Mouse (Mus musculus): ENCODE data around the gene Txnrd2.

Txnrd2 gene

DNA sequence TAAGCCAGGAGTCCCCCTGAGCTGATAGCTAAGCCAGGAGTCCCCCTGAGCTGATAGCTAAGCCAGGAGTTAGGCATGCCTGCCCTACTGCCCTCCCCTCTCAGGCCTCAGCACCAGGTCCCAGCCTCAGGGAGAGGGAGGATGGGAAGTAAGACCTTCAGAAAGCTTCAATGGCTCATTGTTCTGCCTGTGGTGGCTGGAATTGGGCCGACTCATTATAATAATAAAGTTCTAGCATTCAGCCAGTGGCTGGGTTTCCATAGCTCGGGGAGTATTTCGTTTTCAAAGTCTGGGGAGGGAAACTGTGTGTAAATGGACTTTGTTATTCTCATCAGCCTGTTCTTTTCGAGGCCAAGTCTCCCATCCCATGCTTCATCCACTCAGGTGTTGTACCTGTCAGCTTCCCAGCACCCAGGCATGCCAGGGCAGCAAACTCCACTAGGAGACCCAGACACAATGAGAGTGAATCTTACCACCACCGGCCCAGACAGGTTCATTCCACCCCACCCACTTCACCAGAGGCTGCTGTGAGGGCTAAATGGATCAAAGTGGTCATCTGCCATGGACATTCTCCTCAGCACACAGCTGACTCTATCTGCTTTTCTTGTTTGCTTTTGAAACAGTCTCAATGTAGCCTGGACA is 58.7 kb downstream of the Txnrd2 start:
- no peak for DNase-seq (ENCODE audit: low spot score in 2 of 2)

DNA sequence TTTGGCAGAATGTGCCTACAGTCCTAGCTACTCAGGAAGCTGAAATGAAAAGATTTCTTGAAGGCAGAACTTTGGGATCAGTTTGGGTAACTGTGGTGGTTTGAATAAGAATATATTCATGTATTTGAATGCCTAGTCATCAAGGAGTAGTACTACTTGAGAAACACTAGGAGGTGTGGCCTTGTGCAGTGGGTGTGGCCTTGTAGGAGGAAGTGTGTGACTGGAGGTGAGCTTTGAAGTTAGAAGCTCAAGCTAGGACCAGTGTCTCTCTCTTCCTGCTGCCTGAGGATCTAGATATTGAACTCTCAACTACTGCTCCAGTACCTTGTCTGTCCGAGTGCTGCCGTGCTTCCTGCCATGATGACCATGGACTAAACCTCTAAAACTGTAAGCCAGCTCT is 59.9 kb downstream of the Txnrd2 start:
- no peak for DNase-seq (ENCODE audit: low spot score in 2 of 2)

DNA sequence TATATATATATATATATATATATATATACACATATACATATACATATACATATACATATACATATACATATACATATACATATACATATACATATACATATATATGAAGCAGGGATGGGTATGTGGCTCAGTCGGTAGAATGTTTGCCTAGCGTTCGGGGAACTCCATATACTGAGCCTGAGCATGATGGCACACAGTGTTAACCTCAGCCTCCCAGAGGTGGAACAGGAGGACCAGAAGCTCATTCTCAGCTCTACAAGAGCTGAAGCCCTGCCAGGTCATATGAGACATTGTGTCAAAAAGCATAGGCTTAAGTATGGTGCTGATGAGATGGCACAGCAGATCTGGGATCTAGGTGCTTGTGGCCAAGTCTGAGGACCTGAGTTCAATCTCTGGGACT is 64.1 kb downstream of the Txnrd2 start:
- DNase-seq (ENCODE audit: low spot score in 2 of 2): no peak

DNA sequence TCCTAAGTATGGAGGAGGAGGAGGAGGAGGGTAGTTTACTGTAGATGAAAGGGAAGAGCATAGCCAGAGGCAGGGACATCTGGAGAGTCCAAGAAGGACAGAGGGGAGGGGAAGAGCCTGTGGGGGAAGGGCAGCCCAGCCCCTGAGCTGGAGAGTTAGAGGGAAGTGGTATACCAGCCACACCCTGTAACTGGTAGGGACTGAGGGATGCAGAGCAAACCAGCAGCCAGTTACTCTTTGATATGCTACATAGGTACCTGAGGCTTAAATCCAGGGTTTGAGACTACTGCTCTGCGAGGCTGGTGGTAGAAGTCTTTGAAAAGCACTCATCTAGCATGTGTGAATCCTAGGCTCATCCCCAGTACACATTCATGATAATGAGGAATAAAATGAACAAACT is 64.7 kb downstream of the Txnrd2 start:
- no peak for DNase-seq (ENCODE audit: low spot score in 2 of 2)

DNA sequence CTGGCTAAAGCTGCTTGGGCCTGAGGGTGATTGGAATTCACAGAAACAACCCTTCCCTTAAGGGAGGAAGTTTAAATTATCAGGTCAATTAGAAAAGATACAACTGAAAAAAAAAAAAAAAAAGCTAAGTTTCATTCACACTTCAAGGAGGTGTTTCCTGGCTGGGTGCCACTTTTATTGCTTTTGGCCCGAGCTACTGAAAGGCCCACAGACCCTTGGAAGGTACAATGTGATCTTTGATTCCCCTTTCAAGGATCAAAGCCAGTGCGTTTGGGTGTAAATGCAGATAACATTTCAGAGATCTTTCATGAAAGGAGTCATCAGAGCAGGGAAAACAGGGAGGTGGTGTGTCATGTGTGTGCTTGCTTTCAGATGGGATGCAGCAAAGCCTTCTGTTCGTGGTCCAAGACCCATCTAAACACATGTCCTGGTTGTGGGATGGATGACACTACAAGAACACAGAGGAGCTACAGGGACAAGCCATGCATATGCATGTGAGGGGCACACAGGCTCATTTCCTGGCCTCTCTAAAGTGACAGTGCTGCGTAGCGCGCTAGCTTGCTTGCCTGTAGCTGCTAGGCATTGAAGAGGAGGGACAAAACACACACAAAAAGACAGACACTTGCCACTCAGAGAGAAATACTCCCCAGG is 71.8 kb downstream of the Txnrd2 start:
- peak in 1 of 2 experiments; percentile 41 for DNase-seq (ENCODE audit: low spot score in 2 of 2)

DNA sequence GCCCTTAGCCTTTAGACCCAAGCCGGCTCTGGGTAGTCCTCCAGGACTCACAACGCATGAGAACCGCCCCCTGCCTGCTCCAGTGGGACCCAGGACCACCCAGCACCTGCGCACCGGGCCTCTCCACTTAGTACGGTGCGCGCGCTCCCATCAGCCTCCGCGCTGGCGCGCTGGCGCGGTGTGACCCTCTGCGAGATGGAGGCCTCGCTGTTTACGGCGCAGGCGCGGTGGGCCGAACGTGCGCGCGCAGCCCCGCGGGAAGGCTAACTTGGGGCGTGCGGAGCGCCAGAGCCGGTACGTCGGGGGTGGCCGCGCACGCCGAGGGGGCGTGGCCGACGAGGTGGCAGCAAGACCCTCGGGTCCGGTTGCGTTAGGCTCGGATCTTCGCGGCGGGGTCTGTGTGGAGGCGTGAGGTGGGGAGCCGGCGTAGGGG is 72.4 kb downstream of the Txnrd2 start, which contains the start of the genes Gnb1l and Rtl10:
Gene Gnb1l, plus strand, starts transcription at position 156 of the 433 bp plus-strand sequence.
Gene Rtl10, plus strand, starts transcription at position 344 of the 433 bp plus-strand sequence.
- DNase-seq (ENCODE audit: low spot score in 2 of 2): peak; percentile 91 to 94

DNA sequence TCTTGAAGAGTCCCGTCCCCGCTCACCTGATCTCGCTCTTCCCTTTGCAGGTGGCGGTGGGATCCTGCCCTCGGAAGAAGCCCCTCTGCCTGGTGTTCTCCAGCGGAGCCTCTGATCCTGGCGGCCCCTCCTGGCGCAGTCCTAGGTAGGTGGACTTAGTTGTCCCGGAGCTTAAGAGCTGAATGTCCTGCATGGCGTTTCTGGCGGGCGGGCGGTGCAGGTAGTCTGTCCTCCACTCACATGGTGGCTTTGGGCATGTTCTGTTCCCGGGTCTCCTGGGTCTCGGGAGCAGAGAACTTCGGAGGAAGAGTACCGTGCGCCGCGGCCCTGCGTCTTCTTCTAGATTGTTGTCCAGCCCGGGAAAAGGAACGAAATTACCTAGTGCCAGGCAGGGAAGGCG is 72.8 kb downstream of the Txnrd2 start:
- peak in 1 of 2 experiments; percentile 11 for DNase-seq (ENCODE audit: low spot score in 2 of 2)

DNA sequence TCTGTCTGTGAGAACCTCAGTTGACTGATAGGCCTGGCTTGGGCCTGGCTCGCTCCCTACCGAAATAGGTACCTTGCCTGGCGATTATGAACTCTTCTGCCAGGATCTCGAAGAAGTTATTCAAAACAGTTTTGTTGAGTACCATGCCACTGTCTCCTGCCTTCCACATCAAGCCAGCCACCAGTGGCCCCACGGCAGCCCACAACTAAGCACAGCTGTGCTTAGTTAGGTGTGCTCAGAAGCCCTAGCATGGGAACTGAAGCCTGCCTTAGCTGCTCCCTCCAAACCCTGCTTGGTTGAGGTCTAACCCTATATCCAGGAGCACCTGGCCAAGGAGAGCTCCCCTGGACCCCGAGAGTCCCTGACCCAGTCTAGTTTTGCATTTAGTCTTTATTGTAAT is 75.3 kb downstream of the Txnrd2 start:
- no peak for DNase-seq (ENCODE audit: low spot score in 2 of 2)

DNA sequence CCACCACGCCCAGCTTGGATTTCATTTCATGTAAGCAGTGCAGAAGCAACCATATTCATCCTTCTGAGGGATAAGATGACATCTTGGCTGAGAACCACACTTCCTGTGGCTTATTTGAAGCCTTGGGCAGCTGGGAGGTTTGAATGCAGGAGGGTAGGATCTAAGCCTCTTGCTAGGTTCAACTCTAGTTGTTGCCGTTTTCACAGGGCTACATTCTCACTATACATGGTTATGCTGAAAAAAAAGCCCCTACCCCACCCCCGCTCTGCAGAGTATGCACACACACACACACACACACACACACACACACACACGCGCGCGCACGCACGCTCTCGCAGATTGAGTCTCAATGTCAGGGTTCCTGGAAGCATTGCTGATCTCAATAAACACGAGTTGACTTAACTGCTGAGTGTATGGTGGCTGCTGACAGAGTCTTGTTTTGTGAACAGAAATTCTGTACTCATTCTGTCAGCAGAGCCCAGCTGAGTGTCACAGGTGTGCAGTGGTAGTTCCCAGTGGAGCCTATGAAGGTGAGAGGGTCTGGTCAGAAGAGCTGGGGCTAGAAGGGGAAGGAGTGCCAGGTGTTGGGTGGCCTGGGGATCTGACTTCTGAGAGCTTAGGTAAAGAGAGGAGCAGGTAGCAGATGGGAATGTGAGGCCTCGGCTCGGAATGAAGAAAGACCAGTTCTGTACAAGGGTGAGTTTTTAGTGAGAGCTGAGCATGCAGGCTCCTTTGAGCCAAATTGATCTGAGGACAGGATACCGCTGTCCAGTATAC is 77.6 kb downstream of the Txnrd2 start:
- DNase-seq (ENCODE audit: low spot score in 2 of 2): no peak

DNA sequence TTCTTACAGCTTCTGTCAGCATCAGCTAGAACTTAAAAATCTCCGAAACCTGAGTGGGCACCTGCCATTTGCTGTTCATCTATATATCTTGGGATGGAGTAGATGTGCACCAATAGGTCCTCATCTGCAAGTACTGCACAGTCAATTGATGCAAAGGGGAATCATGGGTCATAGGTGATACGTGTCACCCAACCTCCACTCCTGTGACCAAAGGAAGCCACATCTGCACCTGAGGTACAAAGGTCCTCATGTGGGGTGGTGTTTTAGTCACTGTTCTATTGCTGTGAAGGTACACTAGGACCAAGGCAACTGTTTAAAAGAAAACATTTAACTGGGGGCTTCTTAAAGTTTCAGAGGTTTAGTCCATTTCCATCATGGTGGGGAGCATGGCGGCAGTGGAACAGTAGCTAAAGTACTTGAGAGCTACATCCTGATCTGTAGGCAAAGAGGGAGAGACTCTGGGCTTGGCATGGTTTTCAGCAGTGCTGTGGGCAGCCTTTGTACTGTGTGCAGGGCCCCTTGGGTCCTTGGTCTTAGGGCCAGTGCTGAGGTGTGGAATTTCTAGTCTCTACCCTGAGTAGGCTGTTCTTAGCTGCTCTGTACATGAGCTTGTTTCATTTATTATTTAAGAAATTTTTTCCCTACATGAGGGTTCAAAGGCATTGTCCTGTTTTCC is 80.5 kb downstream of the Txnrd2 start:
- no peak for DNase-seq (ENCODE audit: low spot score in 2 of 2)

DNA sequence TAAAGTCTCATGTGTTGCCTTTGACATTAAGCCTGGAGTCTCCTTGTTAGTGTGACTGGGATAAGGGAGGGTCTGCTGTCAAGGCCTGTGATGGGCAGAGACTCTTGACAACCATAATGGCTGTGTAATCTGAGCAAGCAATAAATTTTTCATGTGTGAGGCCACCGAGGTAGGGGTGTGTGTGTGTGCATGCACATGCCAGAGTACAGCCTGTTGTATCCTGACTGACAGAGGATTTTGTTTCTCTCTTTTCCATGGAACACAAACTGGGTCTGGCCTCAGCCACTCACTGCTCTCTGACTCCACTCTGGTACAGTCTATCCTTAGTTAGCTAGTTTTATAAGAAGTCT is 81.0 kb downstream of the Txnrd2 start:
- no peak for DNase-seq (ENCODE audit: low spot score in 2 of 2)

DNA sequence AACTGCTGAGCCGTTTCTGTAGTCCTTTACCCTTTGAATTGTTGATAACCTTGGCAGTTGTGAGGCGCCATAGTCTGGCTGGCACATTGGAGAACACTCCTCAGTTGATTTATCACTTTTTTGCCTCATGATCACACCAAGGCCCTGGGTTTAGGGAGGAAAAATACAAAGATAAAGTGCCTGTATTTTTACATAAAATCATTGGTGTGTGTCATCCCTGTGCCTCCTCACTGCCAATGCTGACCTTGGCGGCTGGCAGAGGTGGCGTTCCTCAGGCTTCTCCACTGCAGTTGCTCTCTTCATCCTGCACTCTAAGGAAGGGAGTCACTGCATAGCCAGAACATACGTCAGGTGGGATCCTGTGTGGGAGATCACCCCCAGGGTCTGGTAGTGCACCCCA is 85.6 kb downstream of the Txnrd2 start:
- DNase-seq (ENCODE audit: low spot score in 2 of 2): no peak

DNA sequence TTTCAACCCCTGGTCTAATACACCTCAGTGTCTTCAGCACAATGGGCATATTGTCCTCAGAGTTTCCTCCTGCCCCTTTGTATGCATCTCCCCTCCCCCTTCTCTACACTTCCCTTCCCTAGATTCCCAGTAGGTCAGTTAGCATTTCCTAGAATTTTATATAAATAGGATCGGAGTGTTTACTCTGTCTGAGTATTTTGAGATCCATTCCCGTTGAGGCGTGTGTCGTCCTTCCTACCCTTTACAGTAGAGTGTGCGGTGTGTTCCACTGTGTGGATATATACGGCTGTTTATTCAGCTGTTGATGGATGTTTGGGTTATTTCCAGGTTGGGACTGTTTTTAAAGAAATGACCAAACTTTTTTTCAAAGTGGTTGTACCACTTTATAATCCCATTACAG is 87.3 kb downstream of the Txnrd2 start:
- no peak for DNase-seq (ENCODE audit: low spot score in 2 of 2)

DNA sequence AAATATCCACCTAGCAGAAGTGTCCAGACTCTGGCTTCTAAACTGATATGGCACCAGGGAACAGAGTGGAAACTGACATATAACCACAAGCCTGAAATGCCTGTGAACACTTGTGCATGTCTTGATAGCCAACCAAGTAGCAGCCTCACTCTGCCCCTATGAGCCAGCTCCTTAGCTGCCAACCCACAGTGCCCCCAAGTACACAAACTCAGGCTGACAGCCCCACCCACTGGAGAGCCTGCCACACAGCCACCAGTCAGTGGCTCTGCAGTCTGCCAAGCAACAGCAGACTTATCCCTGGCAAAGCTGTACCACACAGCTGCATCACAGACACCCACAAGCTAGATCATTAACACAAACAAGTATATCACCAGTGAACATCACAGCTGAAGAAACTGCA is 91.9 kb downstream of the Txnrd2 start:
- DNase-seq (ENCODE audit: low spot score in 2 of 2): no peak

DNA sequence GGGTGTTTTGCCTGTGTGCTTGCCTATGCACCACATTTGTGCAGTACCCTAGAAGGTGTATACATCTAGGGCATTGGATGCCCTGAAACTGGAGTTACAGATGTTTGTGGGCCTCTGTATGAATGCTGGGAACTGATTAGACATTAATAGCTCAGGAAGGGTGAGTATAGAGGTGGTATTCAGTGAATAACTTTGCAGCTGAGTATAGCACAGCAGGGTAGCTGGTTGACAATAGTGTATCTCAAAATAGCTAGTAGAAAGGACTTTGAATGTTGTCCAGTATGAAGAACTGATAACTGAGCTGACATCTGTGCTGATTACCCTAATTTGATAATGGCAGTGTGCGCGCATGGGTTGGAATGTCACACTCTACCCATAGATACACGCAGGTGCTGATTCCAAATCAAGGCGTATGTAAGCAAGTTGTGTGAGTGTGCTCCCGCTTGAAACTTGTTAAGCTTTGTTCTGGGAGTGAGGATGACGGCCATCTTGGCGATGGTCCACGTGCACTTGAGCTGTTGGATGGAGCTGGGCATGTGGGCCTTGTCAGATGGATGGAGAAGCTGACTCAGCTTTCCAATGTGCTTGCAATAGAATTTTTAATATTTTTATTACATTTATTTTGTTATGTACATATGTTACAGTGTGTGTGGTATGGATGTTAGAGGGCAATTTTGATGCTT is 97.5 kb downstream of the Txnrd2 start:
- no peak for DNase-seq (ENCODE audit: low spot score in 2 of 2)

DNA sequence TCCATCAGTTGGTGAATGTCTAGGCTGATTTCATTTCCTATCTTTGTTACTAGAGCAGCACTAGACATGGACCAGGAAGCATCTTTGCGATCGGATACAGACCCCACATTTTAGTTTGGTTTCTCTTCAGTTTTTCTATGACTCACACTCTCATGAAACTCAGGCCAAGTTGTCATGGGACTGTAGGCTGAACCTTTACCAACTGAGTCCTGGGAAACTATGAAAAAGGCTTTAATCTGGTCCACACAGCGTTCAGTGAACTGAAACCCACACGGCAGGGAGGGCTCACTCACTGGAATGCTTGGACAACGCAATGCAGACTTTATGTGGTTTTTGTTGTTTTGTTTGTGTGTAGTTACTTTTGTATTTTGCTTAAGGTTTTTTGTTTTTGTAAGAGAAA is 102.5 kb downstream of the Txnrd2 start:
- no peak for DNase-seq (ENCODE audit: low spot score in 2 of 2)

Data from natural killer cell, adult 2 months (primary cell).